9 mouse cellular contexts compared by ENCODE assay signal in genomic region chr11:78345801-78346200, GRCm38 (mm10). TPM values are rescaled to one million over a fixed set of nuclear protein-coding genes. Genes with fewer than 3 reads are reported as not detected.
DNase-seq lines count a peak whose midpoint lies in the region; ATAC-seq and TF ChIP-seq lines count a peak whose summit lies in the region.
"Had no signal": no experiment of that assay in that cellular context is flagged by ENCODE, and none has a peak within 500 bp of the region (broad histone marks: within the 10 kb centered on the region; RNA-seq: fewer than 3 reads in every experiment).

No protein-coding gene starts in this region.

- DNase-seq in embryonic facial prominence, embryonic 14.5 days (ENCODE audit: low spot score), result no peak
- DNase-seq in lung, postnatal 14 days, result peak; percentile 28
- no peak for DNase-seq in stomach, postnatal 0 days (ENCODE audit: low spot score)
- no peak for DNase-seq in gastrocnemius, postnatal 36 days
- DNase-seq in c-Kit-positive CD71-positive TER-119-positive erythroid progenitor cells, embryonic 14.5 days (ENCODE audit: low spot score), result no peak
- DNase-seq in left cerebral cortex, adult 2 months (ENCODE audit: extremely low spot score in 1 of 2, low spot score in 2 of 2), result no peak

- H3K4me1 ChIP-seq in hindbrain, embryonic 15.5 days (replicated peaks), result peaks cover 42% of the 10 kb centered on the region
- peaks cover 30% of the 10 kb centered on the region for H3K4me1 ChIP-seq in hindbrain, embryonic 16.5 days (ENCODE audit: control insufficient read depth, insufficient read depth, low read depth, low read length)
- peaks cover 21% of the 10 kb centered on the region for H3K4me1 ChIP-seq in embryonic facial prominence, embryonic 14.5 days (ENCODE audit: control insufficient read depth, insufficient read depth, low read length)
- H3K4me1 ChIP-seq in stomach, postnatal 0 days (replicated peaks; ENCODE audit: control insufficient read depth, insufficient read depth), result no peaks in the 10 kb centered on the region

- H3K9ac ChIP-seq in hindbrain, embryonic 15.5 days, result no peak overlapping the region
- H3K9ac ChIP-seq in hindbrain, embryonic 16.5 days (ENCODE audit: low read depth, low read length), result no peak overlapping the region; the same call in 1 of the 2 replicates
- H3K9ac ChIP-seq in embryonic facial prominence, embryonic 14.5 days (ENCODE audit: low read depth, low read length), result peak overlapping the region; percentile 40
- peak overlapping the region; percentile 23; the same call in 1 of the 2 replicates for H3K9ac ChIP-seq in stomach, postnatal 0 days (ENCODE audit: low read length)

- TF ChIP-seq EP300 in stomach, postnatal 0 days (optimal IDR thresholded peaks at IDR 0.05), result no peak

- H3K36me3 ChIP-seq in hindbrain, embryonic 15.5 days, result peaks cover 18% of the 10 kb centered on the region
- peaks cover 11% of the 10 kb centered on the region for H3K36me3 ChIP-seq in hindbrain, embryonic 16.5 days (ENCODE audit: control insufficient read depth, insufficient read depth, low read length)
- peaks cover 24% of the 10 kb centered on the region for H3K36me3 ChIP-seq in embryonic facial prominence, embryonic 14.5 days (ENCODE audit: control insufficient read depth, insufficient read depth, low read length)
- peaks cover 7% of the 10 kb centered on the region; the same call in 1 of the 2 replicates for H3K36me3 ChIP-seq in stomach, postnatal 0 days (ENCODE audit: control insufficient read depth, insufficient read depth, low read length)

- intact Hi-C loops in gastrocnemius, postnatal 36 days (cut with DNase I), result loop anchor here (2.0 kb wide), 1 partner anchor 81 kb away; no protein-coding TSS in a partner anchor
- intact Hi-C loops in left cerebral cortex, adult 2 months (cut with DNase I), result loop anchor here (5.0 kb wide), 1 partner anchor 84 kb away; the partner anchor contains the start of gene 2610507B11Rik

- H3K27ac ChIP-seq in hindbrain, embryonic 15.5 days (replicated peaks), result no peak overlapping the region
- H3K27ac ChIP-seq in hindbrain, embryonic 16.5 days (ENCODE audit: low read depth, low read length), result no peak overlapping the region
- no peak overlapping the region for H3K27ac ChIP-seq in embryonic facial prominence, embryonic 14.5 days (replicated peaks; ENCODE audit: low read depth, low read length)
- H3K27ac ChIP-seq in stomach, postnatal 0 days (replicated peaks), result peak overlapping the region; percentile 69
- H3K27ac ChIP-seq in left cerebral cortex, adult 2 months, result no peak overlapping the region

- no peak for TF ChIP-seq CTCF in stomach, postnatal 0 days (IDR thresholded peaks at IDR 0.05; ENCODE audit: low read depth)
- TF ChIP-seq CTCF in left cerebral cortex, adult 2 months (IDR thresholded peaks at IDR 0.05), result no peak

- ATAC-seq in hindbrain, embryonic 15.5 days (ENCODE audit: low FRiP score, low read depth), result no peak
- ATAC-seq in hindbrain, embryonic 16.5 days, result no peak
- ATAC-seq in embryonic facial prominence, embryonic 14.5 days (ENCODE audit: low read depth), result no peak
- ATAC-seq in stomach, postnatal 0 days (ENCODE audit: low FRiP score, low TSS enrichment), result no peak

- peak overlapping the region; percentile 74; the same call in 1 of the 2 replicates for H3K4me2 ChIP-seq in hindbrain, embryonic 15.5 days
- no peak overlapping the region for H3K4me2 ChIP-seq in hindbrain, embryonic 16.5 days (ENCODE audit: low read length)
- H3K4me2 ChIP-seq in embryonic facial prominence, embryonic 14.5 days (ENCODE audit: low read depth, low read length), result 0 out of 2 replicates have a peak overlapping the region, but pooled peaks have one; percentile 66
- H3K4me2 ChIP-seq in stomach, postnatal 0 days (replicated peaks; ENCODE audit: low read depth), result no peak overlapping the region; the same call in 1 of the 2 replicates

- H3K27me3 ChIP-seq in hindbrain, embryonic 15.5 days, result no peaks in the 10 kb centered on the region
- H3K27me3 ChIP-seq in hindbrain, embryonic 16.5 days (replicated peaks; ENCODE audit: control insufficient read depth, insufficient read depth, low read length), result no peaks in the 10 kb centered on the region
- no peaks in the 10 kb centered on the region for H3K27me3 ChIP-seq in embryonic facial prominence, embryonic 14.5 days (replicated peaks; ENCODE audit: control insufficient read depth, insufficient read depth, low read length)
- no peaks in the 10 kb centered on the region for H3K27me3 ChIP-seq in stomach, postnatal 0 days (ENCODE audit: control insufficient read depth, insufficient read depth, low read length)

- no peaks in the 10 kb centered on the region for H3K9me3 ChIP-seq in hindbrain, embryonic 15.5 days
- no peaks in the 10 kb centered on the region for H3K9me3 ChIP-seq in hindbrain, embryonic 16.5 days (ENCODE audit: control insufficient read depth, low read length)
- no peaks in the 10 kb centered on the region for H3K9me3 ChIP-seq in embryonic facial prominence, embryonic 14.5 days (ENCODE audit: control insufficient read depth, low read length)
- no peaks in the 10 kb centered on the region for H3K9me3 ChIP-seq in stomach, postnatal 0 days (ENCODE audit: control insufficient read depth, low read length)

- H3K4me3 ChIP-seq in hindbrain, embryonic 15.5 days, result no peak overlapping the region
- H3K4me3 ChIP-seq in hindbrain, embryonic 16.5 days (ENCODE audit: low read length), result no peak overlapping the region
- H3K4me3 ChIP-seq in embryonic facial prominence, embryonic 14.5 days (ENCODE audit: low read depth, low read length), result no peak overlapping the region
- no peak overlapping the region for H3K4me3 ChIP-seq in stomach, postnatal 0 days (ENCODE audit: low read depth, low read length)
- H3K4me3 ChIP-seq in left cerebral cortex, adult 2 months, result no peak overlapping the region

- 86% methylated on average over 7 of the region's 7 CpGs for WGBS in hindbrain, embryonic 15.5 days
- WGBS in hindbrain, embryonic 16.5 days, result 86% methylated on average over 7 of the region's 7 CpGs
- 68% methylated on average over 7 of the region's 7 CpGs for WGBS in embryonic facial prominence, embryonic 14.5 days
- 67% methylated on average over 7 of the region's 7 CpGs for WGBS in stomach, postnatal 0 days

RNA-seq across cellular contexts. Expression of gene Unc119, which starts 2.5 kb away (rescaled TPM):
- 88.3 and 94.3 TPM in 2 replicates for polyA plus RNA-seq in hindbrain, embryonic 15.5 days (2015; fragmentation: Nextera tagmentation; extraction: Ambion mirVana)
- 86.5 and 91.1 TPM in 2 replicates for polyA plus RNA-seq in hindbrain, embryonic 16.5 days (2015; fragmentation: Nextera tagmentation; extraction: Ambion mirVana)
- polyA plus RNA-seq in embryonic facial prominence, embryonic 14.5 days (2014; fragmentation: Nextera tagmentation; extraction: Ambion mirVana), result 39.9 and 46.1 TPM in 2 replicates
- 26.5 and 27.9 TPM in 2 replicates for polyA plus RNA-seq in stomach, postnatal 0 days (2015; fragmentation: Nextera tagmentation; extraction: Ambion mirVana)
- 10 to 100 TPM; 10.1 to 16.2 TPM for total RNA-seq in gastrocnemius, postnatal 36 days (2021)
- 10 to 100 TPM; 29.1 to 32.2 TPM for total RNA-seq in left cerebral cortex, adult 2 months (2021)

RNA-seq across cellular contexts. Expression of gene Pigs, which starts 17.6 kb away (rescaled TPM):
- 84.6 and 92.9 TPM in 2 replicates for polyA plus RNA-seq in hindbrain, embryonic 15.5 days (2015; fragmentation: Nextera tagmentation; extraction: Ambion mirVana)
- polyA plus RNA-seq in hindbrain, embryonic 16.5 days (2015; fragmentation: Nextera tagmentation; extraction: Ambion mirVana), result 101 and 107 TPM in 2 replicates
- 72.3 and 82.1 TPM in 2 replicates for polyA plus RNA-seq in embryonic facial prominence, embryonic 14.5 days (2014; fragmentation: Nextera tagmentation; extraction: Ambion mirVana)
- 36.2 and 38.7 TPM in 2 replicates for polyA plus RNA-seq in stomach, postnatal 0 days (2015; fragmentation: Nextera tagmentation; extraction: Ambion mirVana)
- total RNA-seq in gastrocnemius, postnatal 36 days (2021), result 10 to 100 TPM; 20.1 to 21.3 TPM
- 10 to 100 TPM; 60.7 to 62.8 TPM for total RNA-seq in left cerebral cortex, adult 2 months (2021)

RNA-seq across cellular contexts. Expression of gene Aldoc, which starts 23.0 kb away (rescaled TPM):
- 318 and 319 TPM in 2 replicates for polyA plus RNA-seq in hindbrain, embryonic 15.5 days (2015; fragmentation: Nextera tagmentation; extraction: Ambion mirVana)
- 390 and 562 TPM in 2 replicates for polyA plus RNA-seq in hindbrain, embryonic 16.5 days (2015; fragmentation: Nextera tagmentation; extraction: Ambion mirVana)
- 20.4 and 24.1 TPM in 2 replicates for polyA plus RNA-seq in embryonic facial prominence, embryonic 14.5 days (2014; fragmentation: Nextera tagmentation; extraction: Ambion mirVana)
- polyA plus RNA-seq in stomach, postnatal 0 days (2015; fragmentation: Nextera tagmentation; extraction: Ambion mirVana), result 15.0 and 17.1 TPM in 2 replicates
- 1 to 10 TPM; 1.3 to 1.9 TPM for total RNA-seq in gastrocnemius, postnatal 36 days (2021)
- total RNA-seq in left cerebral cortex, adult 2 months (2021), result 100 to 1,000 TPM; 804 to 830 TPM

RNA-seq across cellular contexts. Expression of gene Foxn1, which starts 40.6 kb away (rescaled TPM):
- not detected in 2 replicates for polyA plus RNA-seq in hindbrain, embryonic 15.5 days (2015; fragmentation: Nextera tagmentation; extraction: Ambion mirVana)
- not detected in 2 replicates for polyA plus RNA-seq in hindbrain, embryonic 16.5 days (2015; fragmentation: Nextera tagmentation; extraction: Ambion mirVana)
- 1.4 and 1.6 TPM in 2 replicates for polyA plus RNA-seq in embryonic facial prominence, embryonic 14.5 days (2014; fragmentation: Nextera tagmentation; extraction: Ambion mirVana)
- 1.9 and 2.6 TPM in 2 replicates for polyA plus RNA-seq in stomach, postnatal 0 days (2015; fragmentation: Nextera tagmentation; extraction: Ambion mirVana)
- total RNA-seq in gastrocnemius, postnatal 36 days (2021), result under 1 TPM in 1 of 2 experiments, not detected in 1; 0.10 TPM
- not detected for total RNA-seq in left cerebral cortex, adult 2 months (2021)
- polyA plus RNA-seq: frontal cortex, adult 2 months had no signal

RNA-seq across cellular contexts. Expression of gene Spag5, which starts 44.5 kb away (rescaled TPM):
- polyA plus RNA-seq in hindbrain, embryonic 15.5 days (2015; fragmentation: Nextera tagmentation; extraction: Ambion mirVana), result 9.7 and 14.0 TPM in 2 replicates
- 10.5 and 11.2 TPM in 2 replicates for polyA plus RNA-seq in hindbrain, embryonic 16.5 days (2015; fragmentation: Nextera tagmentation; extraction: Ambion mirVana)
- polyA plus RNA-seq in embryonic facial prominence, embryonic 14.5 days (2014; fragmentation: Nextera tagmentation; extraction: Ambion mirVana), result 23.8 and 25.3 TPM in 2 replicates
- polyA plus RNA-seq in stomach, postnatal 0 days (2015; fragmentation: Nextera tagmentation; extraction: Ambion mirVana), result 4.4 and 5.7 TPM in 2 replicates
- total RNA-seq in gastrocnemius, postnatal 36 days (2021), result 1 to 10 TPM; 2.4 to 4.1 TPM
- total RNA-seq in left cerebral cortex, adult 2 months (2021), result 10 to 100 TPM; 12.1 to 16.1 TPM

Comparison
In these comparisons a context has a peak if more than half of its experiments do, and no peak if none do; other contexts are left out.
1. H3K4me2 ChIP-seq: peak in hindbrain, embryonic 15.5 days (single experiment) and embryonic facial prominence, embryonic 14.5 days (single experiment); none in hindbrain, embryonic 16.5 days (single experiment) and stomach, postnatal 0 days (single experiment).
2. H3K9ac ChIP-seq: peak in embryonic facial prominence, embryonic 14.5 days (single experiment) and stomach, postnatal 0 days (single experiment); none in hindbrain, embryonic 15.5 days (single experiment) and hindbrain, embryonic 16.5 days (single experiment).
3. RNA of gene Aldoc, which starts 23.0 kb away (polyA plus RNA-seq): 390 to 562 TPM in hindbrain, embryonic 16.5 days and 318 to 319 TPM in hindbrain, embryonic 15.5 days; 20.4 to 24.1 TPM in embryonic facial prominence, embryonic 14.5 days and 15.0 to 17.1 TPM in stomach, postnatal 0 days; every median in the first group is over 10 times any median in the second.